ENCODE assay signal across 14 mouse cellular contexts in genomic region chr12:5204071-5204840, GRCm38 (mm10).
A peak's percentile ranks its signal among the peaks of the same experiment; 100 is the strongest.
DNase-seq lines count a peak whose midpoint lies in the region; ATAC-seq and TF ChIP-seq lines count a peak whose summit lies in the region.
"Had no signal": no experiment of that assay in that cellular context is flagged by ENCODE, and none has a peak within 500 bp of the region (broad histone marks: within the 10 kb centered on the region; RNA-seq: fewer than 3 reads in every experiment).

No protein-coding gene starts in this region.

- H3K36me3 ChIP-seq in hindbrain, embryonic 13.5 days, result no peaks in the 10 kb centered on the region
- H3K36me3 ChIP-seq in hindbrain, embryonic 12.5 days, result no peaks in the 10 kb centered on the region
- H3K36me3 ChIP-seq in lung, postnatal 0 days (ENCODE audit: insufficient read depth, low read length), result no peaks in the 10 kb centered on the region
- H3K36me3 ChIP-seq: forebrain, embryonic 10.5 days; heart, embryonic 12.5 days; hindbrain, embryonic 15.5 days; midbrain, embryonic 10.5 days had no signal

- no peak overlapping the region for H3K4me2 ChIP-seq in hindbrain, embryonic 13.5 days
- no peak overlapping the region for H3K4me2 ChIP-seq in hindbrain, embryonic 12.5 days (replicated peaks)
- no peak overlapping the region for H3K4me2 ChIP-seq in lung, postnatal 0 days (replicated peaks; ENCODE audit: low read depth, low read length)
- H3K4me2 ChIP-seq: heart, embryonic 12.5 days; hindbrain, embryonic 15.5 days; limb, embryonic 15.5 days had no signal

- no peaks in the 10 kb centered on the region for H3K27me3 ChIP-seq in hindbrain, embryonic 13.5 days
- no peaks in the 10 kb centered on the region for H3K27me3 ChIP-seq in hindbrain, embryonic 12.5 days
- H3K27me3 ChIP-seq in lung, postnatal 0 days (replicated peaks; ENCODE audit: insufficient read depth, low read length), result no peaks in the 10 kb centered on the region
- H3K27me3 ChIP-seq: heart, embryonic 12.5 days; hindbrain, embryonic 15.5 days; limb, embryonic 15.5 days had no signal

- peak; percentile 33 for DNase-seq in adipocyte (ENCODE audit: low spot score)
- peak; percentile 78 to 85 for DNase-seq in gastrocnemius, adult 8-10 months (ENCODE audit: low spot score in 2 of 2)
- peak; percentile 29 for DNase-seq in lung, postnatal 0 days (ENCODE audit: low spot score)
- DNase-seq in frontal cortex, postnatal 36 days (ENCODE audit: low spot score in 2 of 2), result no peak
- no peak for DNase-seq in neural tube, embryonic 10.5 days (ENCODE audit: extremely low spot score, low spot score)
- DNase-seq in layer of hippocampus, adult 8-10 months (ENCODE audit: low spot score in 2 of 2), result no peak
- DNase-seq: thymus, adult 18-20 months had no signal

- TF ChIP-seq CTCF in lung, postnatal 0 days (IDR thresholded peaks at IDR 0.05), result no peak

- H3K4me1 ChIP-seq in hindbrain, embryonic 13.5 days (replicated peaks), result peaks cover 36% of the 10 kb centered on the region
- peaks cover 15% of the 10 kb centered on the region for H3K4me1 ChIP-seq in hindbrain, embryonic 12.5 days
- H3K4me1 ChIP-seq in lung, postnatal 0 days (ENCODE audit: insufficient read depth, low read depth, low read length), result no peaks in the 10 kb centered on the region
- H3K4me1 ChIP-seq: heart, embryonic 12.5 days had no signal

- no peak overlapping the region for H3K9ac ChIP-seq in hindbrain, embryonic 13.5 days
- H3K9ac ChIP-seq in hindbrain, embryonic 12.5 days, result no peak overlapping the region
- no peak overlapping the region for H3K9ac ChIP-seq in lung, postnatal 0 days (replicated peaks; ENCODE audit: low read depth)
- H3K9ac ChIP-seq: heart, embryonic 12.5 days; hindbrain, embryonic 15.5 days; limb, embryonic 15.5 days had no signal

- no peak for ATAC-seq in hindbrain, embryonic 13.5 days (ENCODE audit: low FRiP score)
- no peak for ATAC-seq in hindbrain, embryonic 12.5 days (ENCODE audit: low FRiP score)
- peak; percentile 46 for ATAC-seq in lung, postnatal 0 days

- 75% methylated on average over 11 of the region's 11 CpGs for WGBS in hindbrain, embryonic 13.5 days
- 72% methylated on average over 11 of the region's 11 CpGs for WGBS in hindbrain, embryonic 12.5 days
- 42% methylated on average over 11 of the region's 11 CpGs for WGBS in lung, postnatal 0 days

- H3K9me3 ChIP-seq in hindbrain, embryonic 13.5 days, result no peaks in the 10 kb centered on the region
- no peaks in the 10 kb centered on the region for H3K9me3 ChIP-seq in hindbrain, embryonic 12.5 days (replicated peaks)
- H3K9me3 ChIP-seq in lung, postnatal 0 days (ENCODE audit: low read length), result no peaks in the 10 kb centered on the region
- H3K9me3 ChIP-seq: forebrain, embryonic 10.5 days; heart, embryonic 12.5 days; hindbrain, embryonic 15.5 days; limb, embryonic 15.5 days; midbrain, embryonic 10.5 days had no signal

- no peak for TF ChIP-seq EP300 in lung, postnatal 0 days (IDR thresholded peaks at IDR 0.05)

- 0 out of 2 replicates have a peak overlapping the region, but pooled peaks have one; percentile 13 for H3K27ac ChIP-seq in hindbrain, embryonic 13.5 days
- no peak overlapping the region for H3K27ac ChIP-seq in hindbrain, embryonic 12.5 days
- no peak overlapping the region for H3K27ac ChIP-seq in lung, postnatal 0 days (ENCODE audit: low read length)
- H3K27ac ChIP-seq: forebrain, embryonic 10.5 days; hindbrain, embryonic 15.5 days; limb, embryonic 15.5 days; midbrain, embryonic 10.5 days had no signal

- no peak overlapping the region for H3K4me3 ChIP-seq in hindbrain, embryonic 13.5 days
- no peak overlapping the region for H3K4me3 ChIP-seq in hindbrain, embryonic 12.5 days
- H3K4me3 ChIP-seq in lung, postnatal 0 days (ENCODE audit: low read depth, low read length), result no peak overlapping the region
- H3K4me3 ChIP-seq: forebrain, embryonic 10.5 days; heart, embryonic 12.5 days; hindbrain, embryonic 15.5 days; limb, embryonic 15.5 days; midbrain, embryonic 10.5 days had no signal

Comparison
In these comparisons a context has a peak if more than half of its experiments do, and no peak if none do; other contexts are left out.
1. DNase-seq: peak in adipocyte (single experiment), gastrocnemius, adult 8-10 months (2 of 2) and lung, postnatal 0 days (single experiment); none in frontal cortex, postnatal 36 days (0 of 2), neural tube, embryonic 10.5 days (single experiment) and layer of hippocampus, adult 8-10 months (0 of 2).